Mouse (Mus musculus) large intestine, adult 2 months (tissue): ENCODE measurements around the gene Lrmda. TPM values are rescaled to one million over a fixed set of nuclear protein-coding genes. Genes with fewer than 3 reads are reported as not detected.

Experiments used
- DNase-seq: peaks from one replicate; pipeline ENCODE4 v3.0.0-alpha.2; 2012; ENCODE audit warnings: low read depth, low spot score
- WGBS: fragments of 180-500 bp; shearing (Covaris S2); methylation state at CpG from one replicate; pipeline ENCODE4 v1.1.7; 2018; 5-methylcytosine and 5-hydroxymethylcytosine counted together
- polyA plus RNA-seq: library from polyadenylated mRNA; depleted of rRNA; stranded (reverse); fragments of >200 nt; gene quantifications from 2 replicates; pipeline ENCODE4 v1.2.3, GENCODE M21; 2012; rRNA removed

Lrmda gene
- polyA plus RNA-seq, result 0.12 and 0.78 TPM in 2 replicates

- no peak for DNase-seq
- WGBS, result 3% methylated on average over 33 of the region's 33 CpGs
These were observed at the start of gene Lrmda for GRCm38 (mm10) chr14:22019252-22019948. TSS of gene Lrmda (plus strand) at chr14:22019712.

GRCm38 (mm10) chr14:21981462-21981861 is 38.0 kb upstream of the Lrmda start:
- WGBS, result 4% methylated on average over 22 of the region's 22 CpGs
- no peak for DNase-seq

- 53% methylated on average over 14 of the region's 14 CpGs for WGBS
- DNase-seq, result no peak
These were observed 37.4 kb upstream of the Lrmda start for GRCm38 (mm10) chr14:21982096-21982591.

DNA sequence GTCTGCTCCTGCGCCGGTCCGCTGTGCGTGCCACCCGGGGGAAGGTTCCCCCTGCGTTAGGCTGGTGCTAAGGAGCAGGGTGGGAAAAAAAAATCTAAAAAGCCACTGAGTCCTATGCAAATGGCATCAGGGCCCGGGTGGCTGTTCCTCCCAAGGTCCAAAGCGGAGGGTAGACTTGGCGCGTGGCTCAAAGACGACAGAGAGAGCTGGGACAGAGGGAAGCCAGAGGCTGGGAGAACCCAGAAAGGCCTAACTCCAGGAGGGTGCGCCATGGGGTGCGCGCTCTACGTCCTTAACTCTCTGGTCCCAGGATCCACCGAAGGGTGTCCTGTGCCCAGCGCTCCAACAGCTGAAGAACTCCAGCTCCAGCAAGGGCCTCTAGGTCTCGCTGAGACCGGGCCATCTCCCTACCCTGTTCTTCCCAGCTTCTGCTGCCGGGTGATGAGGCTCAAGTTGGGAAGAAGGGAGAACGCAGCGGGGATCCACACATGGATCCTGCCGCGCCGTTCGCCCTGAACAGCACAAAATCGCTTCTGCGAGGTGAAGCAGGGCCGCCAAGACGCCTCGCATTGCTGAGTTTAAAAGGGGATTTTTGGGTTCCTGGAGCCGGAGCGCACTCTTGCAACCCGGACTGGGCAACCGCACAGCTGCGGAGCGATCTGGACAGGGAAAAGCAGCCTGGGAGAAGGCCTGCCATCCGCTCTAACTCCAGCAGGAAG is 36.8 kb upstream of the Lrmda start:
- 35% methylated on average over 38 of the region's 38 CpGs for WGBS
- DNase-seq, result no peak

DNA sequence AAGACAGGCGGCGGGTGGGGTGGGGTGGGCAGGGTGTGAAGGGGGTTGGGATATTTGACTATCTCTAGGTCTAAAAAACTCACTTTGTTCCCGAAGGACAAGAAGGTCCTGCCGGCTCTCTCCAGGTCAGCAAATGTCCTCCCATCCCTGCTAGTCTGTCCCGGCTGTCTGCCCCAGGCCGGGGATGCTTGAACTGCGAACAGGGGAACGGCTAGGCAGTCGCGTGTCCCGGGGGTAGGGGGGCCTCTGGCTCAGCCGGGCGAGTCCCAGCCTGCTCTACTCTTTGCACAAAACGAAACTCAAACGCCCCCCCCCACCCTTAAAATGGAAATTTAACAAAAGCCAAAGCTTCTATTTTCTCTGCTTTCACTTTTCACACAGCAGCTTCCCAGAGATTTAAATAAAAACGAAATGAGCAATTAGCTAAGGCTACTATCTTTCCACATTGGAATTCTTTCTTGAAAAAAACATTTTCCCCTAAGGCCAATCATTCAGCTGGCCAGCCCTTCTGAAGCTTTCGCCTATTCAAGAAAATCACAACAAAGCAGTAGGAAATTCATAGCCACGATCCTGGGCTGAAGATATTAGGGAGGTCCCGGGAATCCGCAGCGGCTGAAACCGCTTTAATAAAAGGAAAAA is 36.1 kb upstream of the Lrmda start:
- no peak for DNase-seq
- WGBS, result 34% methylated on average over 22 of the region's 22 CpGs

- no peak for DNase-seq
- 56% methylated on average over 18 of the region's 18 CpGs for WGBS
These were observed 35.4 kb upstream of the Lrmda start for GRCm38 (mm10) chr14:21983950-21984730.

DNA sequence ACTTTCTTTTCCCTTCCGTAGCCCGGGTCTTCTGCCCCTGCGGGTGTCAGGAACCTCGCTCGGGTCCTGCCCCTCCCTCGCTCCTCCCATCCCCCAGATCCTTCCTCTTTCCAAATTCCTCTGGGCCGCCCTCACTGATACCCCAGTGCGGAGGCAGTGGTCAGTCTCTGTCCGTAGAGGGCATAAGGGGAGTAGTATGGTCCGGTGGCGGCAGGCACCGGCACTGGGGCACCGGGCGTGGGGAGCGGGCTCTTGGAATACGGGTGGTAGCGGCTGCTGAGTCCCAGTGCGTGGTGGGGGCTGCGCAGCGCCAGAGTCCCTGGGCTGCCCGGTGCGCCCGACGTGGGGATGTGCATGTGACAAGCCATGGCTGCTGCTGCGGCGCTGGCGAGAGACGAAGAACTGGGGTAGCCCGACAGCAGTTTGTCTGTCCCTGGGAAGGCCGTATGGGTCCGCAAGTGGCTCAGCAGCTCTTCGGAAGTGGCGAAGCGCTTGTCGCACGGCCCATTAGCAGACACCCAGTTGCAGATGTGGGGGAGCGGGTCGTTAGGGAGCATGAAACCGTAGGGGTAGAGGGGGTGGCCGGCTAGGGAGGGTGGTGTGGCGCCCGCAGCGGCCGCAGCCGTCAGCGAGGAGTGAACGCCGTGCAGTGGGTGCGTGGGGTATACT is 34.6 kb upstream of the Lrmda start:
- DNase-seq, result no peak
- 53% methylated on average over 49 of the region's 49 CpGs for WGBS

- no peak for DNase-seq
- WGBS, result 31% methylated on average over 37 of the region's 37 CpGs
These were observed 34.0 kb upstream of the Lrmda start for GRCm38 (mm10) chr14:21985426-21985931.

- WGBS, result under 1% methylated on average over 62 of the region's 62 CpGs
- no peak for DNase-seq
These were observed 33.4 kb upstream of the Lrmda start for GRCm38 (mm10) chr14:21985981-21986732.

DNA sequence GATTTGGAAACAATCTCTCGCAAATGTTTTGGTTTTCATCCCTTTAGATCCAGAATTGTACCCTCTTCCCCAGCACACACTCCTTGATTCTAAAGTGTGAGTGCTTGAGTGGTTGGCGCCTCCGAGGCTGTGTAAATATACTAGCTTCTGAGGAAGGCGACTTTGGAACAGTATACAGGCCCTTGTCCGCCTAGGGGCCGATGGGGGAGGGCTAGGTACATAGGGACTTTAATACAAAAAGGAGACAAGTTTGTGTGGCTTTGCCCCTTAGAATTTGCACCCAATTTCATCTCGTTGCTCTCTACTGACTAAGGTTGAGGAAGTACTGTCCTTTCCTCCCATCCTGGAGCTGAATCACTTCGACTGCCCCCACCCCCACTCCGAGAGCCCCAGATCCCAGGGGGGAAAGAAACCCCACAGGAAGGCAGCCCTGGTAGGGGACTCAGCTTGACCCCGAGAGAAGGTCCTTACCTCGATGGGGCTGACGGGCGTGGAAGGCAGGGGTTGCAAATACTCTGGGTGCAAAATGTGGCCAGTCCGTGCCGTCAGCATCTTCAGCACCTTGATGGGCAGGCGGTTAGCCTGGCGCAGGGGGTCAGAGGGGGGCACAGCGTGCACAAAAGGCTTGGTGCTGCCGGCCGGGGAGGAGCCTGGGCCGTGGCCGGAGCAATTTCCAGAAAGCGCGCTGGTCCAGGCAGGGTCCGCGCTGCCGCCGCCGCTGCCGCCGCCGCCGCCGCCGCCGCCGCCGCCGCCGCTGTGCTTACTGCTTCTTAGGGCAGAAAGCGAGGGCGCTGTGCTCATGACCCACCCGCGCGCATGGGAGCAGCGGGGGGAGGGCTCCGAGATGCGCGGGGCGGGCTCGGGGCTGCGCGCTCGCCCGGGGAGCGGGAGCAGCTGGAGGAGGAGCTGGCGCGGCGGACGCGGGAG is 32.5 kb upstream of the Lrmda start:
- WGBS, result 2% methylated on average over 59 of the region's 61 CpGs
- DNase-seq, result no peak

DNA sequence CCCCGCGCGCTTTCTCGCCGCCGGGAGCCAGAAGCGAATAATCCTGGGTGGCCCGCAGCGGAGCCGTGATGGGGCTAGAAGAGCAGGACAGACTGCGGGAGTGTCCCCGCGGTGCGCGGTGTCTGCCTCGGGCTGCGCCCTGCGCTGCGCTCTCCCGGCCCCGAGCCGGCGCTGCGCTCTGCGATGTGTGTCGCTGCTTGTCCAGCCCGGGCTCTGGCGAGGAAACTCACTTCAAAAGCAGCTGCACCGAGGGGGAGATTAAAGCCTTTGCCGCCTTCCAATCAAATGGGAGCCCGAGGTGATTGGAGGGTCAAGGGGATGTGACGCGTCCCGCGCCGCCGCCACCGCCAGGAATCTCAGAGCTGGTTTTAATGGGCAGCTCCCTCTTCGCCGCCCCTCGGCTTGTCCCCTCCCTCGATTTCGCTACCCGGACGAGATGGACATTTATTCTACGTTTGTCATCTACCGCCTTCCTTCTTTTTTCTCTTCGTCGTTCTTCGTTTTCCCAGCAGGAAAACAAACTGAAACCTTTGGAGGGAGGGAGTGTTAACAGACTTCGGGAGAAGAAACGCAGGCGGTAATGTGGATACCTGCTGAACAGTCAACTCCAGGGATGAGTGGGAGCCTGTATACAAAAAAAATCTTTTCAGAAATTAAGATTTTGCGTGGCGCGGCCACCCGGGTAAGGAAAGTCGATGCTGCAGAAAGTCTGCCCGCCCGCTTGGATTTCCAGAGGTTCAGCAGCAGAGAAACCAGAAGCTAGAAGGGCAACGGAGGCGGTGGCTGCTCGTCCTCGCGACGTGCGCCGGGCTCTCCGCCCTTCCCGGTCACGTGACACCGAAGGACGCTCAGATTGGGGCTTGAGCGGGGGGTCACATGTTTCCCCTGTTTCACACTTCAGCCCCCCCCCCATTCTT is 31.6 kb upstream of the Lrmda start:
- no peak for DNase-seq
- WGBS, result under 1% methylated on average over 74 of the region's 74 CpGs

DNA sequence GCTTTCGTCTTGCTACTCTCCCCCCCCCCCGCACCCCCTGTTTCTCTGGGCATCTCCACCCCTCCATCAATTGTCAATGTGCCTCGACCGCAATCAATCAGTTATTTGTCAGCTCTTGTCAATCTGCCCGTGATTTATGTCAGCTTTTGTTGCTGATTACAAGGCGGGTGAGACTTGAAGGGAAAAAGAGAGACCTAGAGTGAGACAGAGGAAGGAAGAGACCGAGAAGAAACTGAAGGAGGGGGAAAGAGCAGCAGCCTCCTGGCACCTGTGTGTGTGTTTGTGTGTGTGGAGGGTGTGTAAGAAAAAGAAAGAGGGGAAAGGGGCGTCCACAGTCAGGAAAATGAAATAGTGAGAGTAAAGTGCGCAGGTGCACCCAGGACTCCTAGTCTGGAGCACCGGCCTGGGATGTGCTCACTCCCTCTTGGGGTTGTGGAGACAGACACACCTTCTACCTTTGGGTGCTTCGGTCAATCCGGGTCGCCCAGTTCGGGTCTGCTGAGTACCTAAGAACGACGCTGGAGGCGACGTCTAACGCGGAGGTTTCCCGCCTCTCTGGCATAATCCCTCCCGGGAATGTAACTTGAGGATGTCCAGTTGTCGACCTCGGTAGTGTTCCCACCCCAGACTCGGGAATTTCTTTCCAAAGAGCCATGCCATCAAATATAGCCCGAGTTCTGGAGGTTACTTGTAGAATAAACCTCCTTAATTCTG is 30.8 kb upstream of the Lrmda start:
- no peak for DNase-seq
- WGBS, result under 1% methylated on average over 26 of the region's 26 CpGs

DNA sequence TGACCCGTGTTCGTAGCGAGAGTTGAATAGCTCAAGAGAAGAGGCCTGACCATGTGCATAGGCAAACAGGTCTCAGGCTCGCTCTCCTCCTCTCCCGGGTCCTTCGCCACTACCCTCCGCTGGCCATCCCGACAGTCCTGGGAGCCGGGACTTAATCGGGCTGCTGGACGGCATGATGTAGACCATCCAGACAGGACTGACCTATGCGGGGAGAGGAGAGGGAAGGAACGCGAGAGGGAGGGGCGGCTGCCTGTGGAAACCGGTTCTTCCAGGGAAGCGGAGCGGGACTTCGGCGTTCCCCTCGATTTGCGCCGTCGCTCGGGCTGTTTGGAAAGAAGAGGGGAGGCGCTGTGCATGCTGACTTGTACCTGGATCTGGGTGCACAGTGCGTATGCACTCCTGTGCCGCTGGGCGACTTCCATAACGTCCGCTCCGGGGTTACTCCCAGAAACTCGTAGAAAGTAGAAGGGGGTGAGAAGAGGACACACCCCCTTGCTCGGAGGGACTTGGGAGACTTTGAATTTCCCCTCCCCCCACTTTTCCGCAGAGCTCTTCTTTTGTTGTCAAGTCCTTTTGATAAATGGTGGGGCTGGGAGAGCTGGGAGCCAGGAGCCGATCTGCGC is 30.1 kb upstream of the Lrmda start, which contains the start of gene Zfp503:
TSS of gene Zfp503 (minus strand) at position 311 of the 623 bp plus-strand sequence.
- WGBS, result 1% methylated on average over 37 of the region's 37 CpGs
- no peak for DNase-seq

- 22% methylated on average over 31 of the region's 31 CpGs for WGBS
- no peak for DNase-seq
These were observed 29.0 kb upstream of the Lrmda start for GRCm38 (mm10) chr14:21990321-21991021.
